Mouse (Mus musculus): ENCODE measurements around the gene Bahcc1.
A peak's percentile ranks its signal among the peaks of the same experiment; 100 is the strongest.

The Bahcc1 gene

GRCm38 (mm10) chr11:120240941-120241890, 8.5 kb downstream of the Bahcc1 start:
- peak; percentile 50 to 81 for DNase-seq (ENCODE audit: inconsistent age in 2 of 2, low spot score in 1 of 2)

- no peak for DNase-seq (ENCODE audit: inconsistent age in 2 of 2, low spot score in 1 of 2)
Measured at GRCm38 (mm10) chr11:120241981-120242725, 9.4 kb downstream of the Bahcc1 start.

- peak in 1 of 2 experiments; percentile 67 for DNase-seq (ENCODE audit: inconsistent age in 2 of 2, low spot score in 1 of 2)
Measured at GRCm38 (mm10) chr11:120242726-120243530, 10.2 kb downstream of the Bahcc1 start.

GRCm38 (mm10) chr11:120243531-120243820, 10.7 kb downstream of the Bahcc1 start:
- DNase-seq (ENCODE audit: inconsistent age in 2 of 2, low spot score in 1 of 2): no peak

- DNase-seq (ENCODE audit: inconsistent age in 2 of 2, low spot score in 1 of 2): peak in 1 of 2 experiments; percentile 50
Measured at GRCm38 (mm10) chr11:120248160-120248793, 15.5 kb downstream of the Bahcc1 start.

DNA sequence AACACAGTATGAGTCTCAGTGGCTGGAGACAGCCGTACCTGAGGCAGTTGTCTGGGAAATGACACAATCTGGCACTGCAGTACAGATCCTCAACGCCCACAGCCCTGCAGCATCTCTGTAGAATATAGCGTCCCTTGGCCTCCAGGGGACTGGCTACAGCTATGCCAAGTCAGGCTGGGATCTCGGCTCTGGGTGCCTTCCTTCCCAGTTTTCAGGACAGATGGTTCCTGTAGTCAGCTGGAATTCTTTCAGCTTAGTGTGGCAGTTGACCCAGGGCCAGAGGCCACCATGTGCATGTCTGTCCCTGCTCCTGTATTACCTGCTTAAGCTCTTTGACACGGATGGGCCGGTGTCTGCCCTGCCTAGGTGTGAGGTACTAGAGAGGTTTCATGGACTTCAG, 16.2 kb downstream of the Bahcc1 start:
- DNase-seq (ENCODE audit: inconsistent age in 2 of 2, low spot score in 1 of 2): no peak

DNA sequence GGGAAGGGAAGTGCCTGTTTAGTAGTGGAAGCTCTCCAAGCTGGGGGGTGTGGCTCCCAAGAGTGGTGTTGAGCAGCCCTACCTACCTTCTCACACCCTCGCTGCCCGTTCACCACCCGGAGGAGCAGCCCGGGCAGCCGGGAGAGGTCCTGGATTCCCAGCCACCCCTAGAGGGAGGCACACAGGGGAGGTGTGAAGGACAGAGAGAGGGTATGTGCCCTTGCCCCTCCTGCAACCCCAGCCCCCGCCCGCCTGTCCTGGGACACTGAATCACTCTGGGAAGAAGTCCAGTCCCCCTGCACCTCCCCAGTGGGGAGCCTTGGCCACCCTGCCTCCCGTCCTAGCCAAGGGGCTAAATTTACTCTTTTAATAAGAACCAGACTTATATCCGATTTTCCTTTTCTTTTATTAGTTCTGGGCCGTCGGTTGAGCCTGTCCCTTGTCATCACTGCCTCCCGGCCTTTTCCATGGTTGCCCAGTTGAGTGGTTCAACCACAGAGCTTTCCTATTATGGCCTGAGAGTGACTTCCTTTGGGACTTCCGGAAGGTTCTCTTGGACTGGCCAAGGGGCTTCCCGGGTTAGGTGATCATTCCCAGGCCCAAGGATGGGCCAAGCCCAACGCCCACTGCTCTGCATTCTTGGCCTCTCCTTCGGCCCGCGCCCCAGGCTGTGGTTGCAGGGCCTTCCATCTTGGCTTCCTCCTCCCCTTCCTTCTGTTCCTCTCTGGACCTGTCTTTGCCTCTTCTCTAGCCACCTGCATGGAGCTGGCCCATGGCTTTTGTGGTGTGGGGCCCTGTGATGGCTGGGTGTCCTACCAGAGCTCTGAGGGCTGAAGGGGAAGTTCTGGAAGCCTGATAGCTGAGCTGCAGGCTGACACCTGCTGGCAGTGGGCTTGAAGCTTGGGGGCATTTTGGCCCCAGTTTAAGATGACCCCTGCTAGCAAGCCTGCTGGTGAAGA, 18.5 kb downstream of the Bahcc1 start:
- no peak for DNase-seq (ENCODE audit: inconsistent age in 2 of 2, low spot score in 1 of 2)

GRCm38 (mm10) chr11:120251950-120252308, 19.2 kb downstream of the Bahcc1 start:
- no peak for DNase-seq (ENCODE audit: inconsistent age in 2 of 2, low spot score in 1 of 2)

DNA sequence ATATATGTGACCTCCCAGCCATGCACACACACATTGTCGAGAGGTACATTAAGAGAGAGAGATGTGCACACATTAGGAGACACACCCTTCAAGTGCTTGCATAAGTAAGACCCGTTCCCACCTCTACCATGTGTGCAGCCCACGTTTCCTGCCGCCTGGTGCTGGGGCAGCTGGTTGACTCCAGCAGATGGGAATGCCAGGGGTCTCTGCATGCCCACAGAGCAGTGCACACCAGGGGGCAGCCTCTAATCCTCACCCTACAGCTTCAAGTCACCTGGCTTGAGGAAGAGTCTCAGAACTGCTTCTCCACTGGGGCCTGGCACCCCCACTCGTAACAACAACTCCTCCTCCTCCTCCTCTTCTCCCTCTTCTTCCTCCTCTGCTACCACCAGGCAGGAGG, 19.7 kb downstream of the Bahcc1 start:
- DNase-seq (ENCODE audit: inconsistent age in 2 of 2, low spot score in 1 of 2): no peak

- peak in 1 of 2 experiments; percentile 49 for DNase-seq (ENCODE audit: inconsistent age in 2 of 2, low spot score in 1 of 2)
Measured at GRCm38 (mm10) chr11:120252843-120253645, 20.3 kb downstream of the Bahcc1 start.

GRCm38 (mm10) chr11:120253646-120254315, 21.0 kb downstream of the Bahcc1 start:
- DNase-seq (ENCODE audit: inconsistent age in 2 of 2, low spot score in 1 of 2): no peak

GRCm38 (mm10) chr11:120254420-120254819, 21.7 kb downstream of the Bahcc1 start:
- no peak for DNase-seq (ENCODE audit: inconsistent age in 2 of 2, low spot score in 1 of 2)

- DNase-seq (ENCODE audit: inconsistent age in 2 of 2, low spot score in 1 of 2): peak; percentile 90 to 96
Measured at GRCm38 (mm10) chr11:120255038-120255437, 22.3 kb downstream of the Bahcc1 start.

DNA sequence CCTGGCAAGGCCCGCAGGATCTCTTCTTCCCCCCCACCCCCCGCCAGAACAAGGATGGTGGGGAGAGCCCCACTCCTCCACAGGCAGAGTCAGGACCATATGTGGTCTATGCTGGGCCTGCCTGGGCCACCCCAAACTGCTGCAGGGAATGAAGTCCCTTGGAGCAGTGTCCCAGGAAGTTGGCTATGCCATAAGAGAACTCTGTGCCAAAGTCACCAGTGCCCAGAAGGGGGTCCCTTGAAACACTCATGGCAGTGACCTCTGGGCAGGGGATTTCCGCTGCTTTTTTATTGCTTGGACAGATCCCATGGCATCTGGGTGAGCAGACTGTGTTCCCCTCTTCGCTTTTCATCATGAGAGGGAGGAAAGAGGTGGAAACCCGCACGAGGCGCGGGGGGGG, 22.8 kb downstream of the Bahcc1 start:
- peak in 1 of 2 experiments; percentile 51 for DNase-seq (ENCODE audit: inconsistent age in 2 of 2, low spot score in 1 of 2)

DNA sequence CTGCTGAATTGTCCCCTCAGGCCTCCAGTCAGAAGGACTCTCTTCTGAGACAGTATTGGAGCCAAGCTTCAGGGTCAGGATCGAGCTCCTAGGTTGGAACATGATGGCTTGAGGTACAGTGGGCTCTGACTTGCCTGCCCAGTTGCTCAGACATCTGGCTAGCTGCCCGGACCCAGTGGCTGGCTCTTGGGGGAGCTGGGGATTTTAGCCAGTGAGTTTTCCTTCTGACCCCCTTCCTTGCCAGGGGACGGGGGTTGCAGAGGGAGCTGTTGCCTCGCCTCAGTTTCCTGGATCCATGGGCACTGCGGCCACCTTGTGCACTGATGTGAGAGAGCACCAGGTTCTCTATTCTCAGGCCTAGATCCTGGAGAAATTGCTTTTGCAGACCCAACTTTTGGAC, 23.4 kb downstream of the Bahcc1 start:
- DNase-seq (ENCODE audit: inconsistent age in 2 of 2, low spot score in 1 of 2): peak in 1 of 2 experiments; percentile 55

- DNase-seq (ENCODE audit: inconsistent age in 2 of 2, low spot score in 1 of 2): no peak
Measured at GRCm38 (mm10) chr11:120256543-120256942, 23.8 kb downstream of the Bahcc1 start.

DNA sequence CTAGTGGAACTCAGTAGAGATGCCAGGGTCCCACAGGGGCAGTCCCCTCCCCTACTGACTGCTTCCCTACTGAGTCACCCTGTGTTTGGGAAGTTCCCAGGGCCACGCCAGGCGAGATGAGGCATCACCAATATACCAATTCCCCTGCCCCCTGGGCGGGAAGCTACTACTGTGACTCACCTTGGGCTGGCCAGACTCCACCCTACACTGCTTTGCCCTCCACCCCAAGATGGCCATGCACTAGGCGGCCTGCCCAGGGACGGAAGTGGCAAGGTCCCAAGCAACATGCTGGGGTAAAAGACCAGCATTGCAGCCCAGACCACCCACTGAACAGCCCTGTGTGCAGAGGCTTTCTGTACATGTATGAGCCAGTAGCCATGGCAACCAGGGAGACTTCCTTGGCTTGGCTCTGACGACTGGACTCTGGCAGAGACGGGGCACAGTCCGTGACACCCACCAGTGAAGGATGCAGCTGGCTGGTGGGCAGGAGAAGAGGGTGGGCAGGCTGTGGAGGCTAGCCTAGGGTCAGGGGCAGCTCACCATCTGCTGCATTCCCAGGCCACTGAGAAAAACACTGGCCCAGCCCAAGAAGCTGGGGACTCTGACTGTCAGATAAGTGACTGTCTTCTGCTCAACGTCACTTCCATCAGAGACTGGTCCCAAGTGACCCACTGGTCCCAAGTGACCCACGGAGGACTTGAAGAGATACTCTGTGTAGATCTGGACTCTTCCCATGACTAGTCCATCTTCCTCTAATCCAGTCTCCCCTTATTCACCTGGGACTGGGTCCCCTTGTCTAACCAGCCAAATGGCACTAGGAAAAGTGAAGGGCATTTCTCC, 24.5 kb downstream of the Bahcc1 start:
- peak; percentile 89 to 92 for DNase-seq (ENCODE audit: inconsistent age in 2 of 2, low spot score in 1 of 2)
